Mouse (Mus musculus) megakaryocyte, embryonic 14.5 days (primary cell): Measurements from ENCODE around the gene Zfp442.

Source experiments
- FLI1 ChIP-seq: IDR thresholded peaks from 2 replicates; pipeline ENCODE4 v1.6.1; 2012; ENCODE audit warnings: low read length, inconsistent platforms, mixed read lengths
- GATA1 ChIP-seq: IDR thresholded peaks from 3 replicates; pipeline ENCODE4 v1.6.1; 2012; ENCODE audit warnings: mixed read lengths, low read length, inconsistent platforms, borderline replicate concordance

DNA sequence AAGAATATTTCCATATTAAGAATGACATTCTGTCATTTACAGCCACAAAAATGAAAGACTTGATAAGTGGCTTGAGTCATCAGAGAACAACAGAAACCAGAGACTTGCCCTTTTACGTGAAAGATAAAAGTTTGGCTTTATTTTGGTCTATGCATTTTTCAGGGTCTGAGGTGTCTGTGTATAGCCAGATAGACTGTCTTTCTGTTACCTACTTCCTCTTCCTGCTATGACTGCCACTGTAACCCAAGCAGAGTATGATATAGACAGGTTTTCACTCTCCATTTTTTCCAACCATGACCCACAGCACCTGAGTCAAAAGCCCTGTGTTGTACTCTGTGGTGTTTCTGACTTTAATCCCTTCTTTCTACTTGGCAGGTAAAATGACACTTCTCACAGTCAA is 61.1 kb downstream of the Zfp442 start:
- TF ChIP-seq FLI1 (no peak), GATA1 (no peak)
